Mouse (Mus musculus): ENCODE measurements around the gene Snn.

- TF ChIP-seq CTCF (conservative IDR thresholded peaks at IDR 0.05 in 1 of 2, IDR thresholded peaks at IDR 0.05 in 1 of 2; ENCODE audit: low read depth in 2 of 2, low read length in 2 of 2) = no peak
- TF ChIP-seq HCFC1 (IDR thresholded peaks at IDR 0.05; ENCODE audit: low read depth, low read length) = no peak
- no peak for TF ChIP-seq MAFK (IDR thresholded peaks at IDR 0.05; ENCODE audit: insufficient replicate concordance, low read length)
- no peak for TF ChIP-seq JUND (conservative IDR thresholded peaks at IDR 0.05; ENCODE audit: low read depth, low read length)
- TF ChIP-seq USF1 (IDR thresholded peaks at IDR 0.05; ENCODE audit: low read depth, low read length) = no peak
- TF ChIP-seq POLR2AphosphoS2 (IDR thresholded peaks at IDR 0.05; ENCODE audit: low read depth, low read length) = no peak
- TF ChIP-seq CHD2 (IDR thresholded peaks at IDR 0.05; ENCODE audit: low read length) = no peak
- no peak for TF ChIP-seq EP300 (IDR thresholded peaks at IDR 0.05; ENCODE audit: low read length)
- TF ChIP-seq GABPA (IDR thresholded peaks at IDR 0.05; ENCODE audit: insufficient replicate concordance, low read depth, low read length) = no peak
- TF ChIP-seq POLR2A (IDR thresholded peaks at IDR 0.05; ENCODE audit: low read depth, low read length) = no peak
- no peak for TF ChIP-seq RCOR1 (conservative IDR thresholded peaks at IDR 0.05; ENCODE audit: low read depth, low read length)
- TF ChIP-seq ETS1 (conservative IDR thresholded peaks at IDR 0.05; ENCODE audit: low read depth, low read length) = no peak
- TF ChIP-seq MAZ (IDR thresholded peaks at IDR 0.05; ENCODE audit: low read depth, low read length) = no peak
- no peak for TF ChIP-seq TBP (conservative IDR thresholded peaks at IDR 0.05; ENCODE audit: low read depth, low read length)
Measured at GRCm38 (mm10) chr16:11086299-11086698, 25.6 kb downstream of the Snn start.

Data from CH12.LX (cell line).